Mouse (Mus musculus): ENCODE measurements around the gene Ttc28.

DNA sequence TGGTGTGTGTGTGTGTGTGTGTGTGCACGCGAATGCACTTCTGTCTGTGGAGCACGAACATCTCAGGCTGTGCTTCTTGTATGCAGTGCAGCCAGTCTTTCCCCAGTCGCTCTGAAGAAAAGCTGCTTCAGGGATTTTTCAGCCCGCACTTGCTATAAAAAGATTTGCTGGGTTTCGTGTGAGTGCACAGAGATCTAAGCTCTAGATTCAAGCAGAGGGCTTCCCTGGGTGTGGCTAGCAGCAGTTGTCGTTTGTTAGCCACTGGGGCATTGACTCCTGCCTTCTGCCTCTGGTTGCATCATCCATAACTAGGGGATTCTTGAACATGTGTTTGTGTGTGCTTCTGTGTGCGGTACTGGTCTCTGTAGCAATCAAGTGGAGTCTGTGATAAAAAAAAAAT lies 175.9 kb downstream of the Ttc28 start:
- no peak for TF ChIP-seq CTCF (IDR thresholded peaks at IDR 0.05; ENCODE audit: low read depth, low read length)
- TF ChIP-seq POLR2A (IDR thresholded peaks at IDR 0.05; ENCODE audit: extremely low read depth, insufficient read depth, low read length) = no peak
